Mouse (Mus musculus) kidney, postnatal 4 days (tissue): ENCODE measurements around the gene Tnfrsf13c.

Experiments used
- DNase-seq, 2 experiments: peaks; one replicate each; pipeline ENCODE4 v3.0.0; 2021; ENCODE audit warnings: mixed read lengths in 2 of 2

Gene Tnfrsf13c

GRCm38 (mm10) chr15:82181131-82181530 lies 43.0 kb downstream of the Tnfrsf13c start:
- no peak for DNase-seq

GRCm38 (mm10) chr15:82177743-82178290 lies 46.4 kb downstream of the Tnfrsf13c start:
- DNase-seq: no peak

GRCm38 (mm10) chr15:82175091-82175490 lies 49.1 kb downstream of the Tnfrsf13c start:
- DNase-seq: no peak

GRCm38 (mm10) chr15:82172648-82173047 lies 51.5 kb downstream of the Tnfrsf13c start:
- no peak for DNase-seq
